Mouse (Mus musculus) brown adipose tissue, adult 24 weeks (tissue): ENCODE data around the gene Eif3i. TPM values are rescaled to one million over a fixed set of nuclear protein-coding genes. Genes with fewer than 3 reads are reported as not detected.

ENCODE experiments used
- H3K27ac ChIP-seq: fragments of 200-500 bp; replicated peaks from 2 replicates; pipeline ENCODE4 v1.5.1; 2012; ENCODE audit warnings: low read depth, mild to moderate bottlenecking, low read length
- H3K4me1 ChIP-seq: fragments of 200-500 bp; 2 replicates; pipeline ENCODE4 v1.6.1; 2012; ENCODE audit warnings: low read length, mixed read lengths; ENCODE audit not compliant: control insufficient read depth, insufficient read depth, insufficient read length
- H3K4me3 ChIP-seq: fragments of 200-500 bp; 2 replicates; pipeline ENCODE4 v1.5.1; 2012; ENCODE audit warnings: low read depth, mild to moderate bottlenecking, low read length, moderate library complexity; ENCODE audit not compliant: insufficient read depth
- polyA plus RNA-seq: library from polyadenylated mRNA; stranded (reverse); fragments of >200 nt; gene quantifications from 2 replicates; pipeline ENCODE4 v1.2.4, GENCODE M21; 2012; ENCODE audit not compliant: missing spikeins, insufficient read depth, insufficient read length

Gene Eif3i
- 156 and 174 TPM in 2 replicates for polyA plus RNA-seq

- peak within 1 kb of the TSS; percentile 85 for H3K27ac ChIP-seq
- peaks cover 10% of the 10 kb centered on the region for H3K4me1 ChIP-seq
- H3K4me3 ChIP-seq: peak within 1 kb of the TSS; percentile 100
Observed at GRCm38 (mm10) chr4:129600233-129601158, at the start of gene Eif3i, which contains the start of gene Tmem234. TSS of gene Eif3i (minus strand) at chr4:129600648. TSS of gene Tmem234 (plus strand) at chr4:129600668.

- Histone ChIP-seq H3K4me3 (no peak overlapping the region), H3K4me1 (no peaks in the 10 kb centered on the region), H3K27ac (no peak overlapping the region)
Observed at GRCm38 (mm10) chr4:129648656-129649055, 48.2 kb upstream of the Eif3i start.

GRCm38 (mm10) chr4:129645204-129645603 is 44.8 kb upstream of the Eif3i start:
- Histone ChIP-seq H3K27ac (no peak overlapping the region), H3K4me3 (no peak overlapping the region), H3K4me1 (no peaks in the 10 kb centered on the region)

GRCm38 (mm10) chr4:129641756-129642155 is 41.3 kb upstream of the Eif3i start:
- Histone ChIP-seq H3K4me1 (peaks cover 4% of the 10 kb centered on the region), H3K4me3 (no peak overlapping the region), H3K27ac (peak overlapping the region; percentile 43)

- Histone ChIP-seq H3K27ac (peak within 1 kb of the TSS; percentile 99), H3K4me1 (peaks cover 4% of the 10 kb centered on the region), H3K4me3 (peak within 1 kb of the TSS; percentile 98)
Observed at GRCm38 (mm10) chr4:129640638-129641467, 40.4 kb upstream of the Eif3i start, which contains the start of gene Txlna. TSS of gene Txlna (minus strand) at chr4:129641065.

- Histone ChIP-seq H3K27ac (peak overlapping the region; percentile 71), H3K4me3 (peak overlapping the region; percentile 98), H3K4me1 (peaks cover 4% of the 10 kb centered on the region)
Observed at GRCm38 (mm10) chr4:129640101-129640637, 39.7 kb upstream of the Eif3i start.

GRCm38 (mm10) chr4:129639221-129639620 is 38.8 kb upstream of the Eif3i start:
- Histone ChIP-seq H3K27ac (no peak overlapping the region), H3K4me3 (no peak overlapping the region), H3K4me1 (peaks cover 4% of the 10 kb centered on the region)

- Histone ChIP-seq H3K4me1 (no peaks in the 10 kb centered on the region), H3K27ac (no peak overlapping the region), H3K4me3 (no peak overlapping the region)
Observed at GRCm38 (mm10) chr4:129633852-129634251, 33.4 kb upstream of the Eif3i start.

- no peak overlapping the region for H3K4me3 ChIP-seq
- no peak overlapping the region for H3K27ac ChIP-seq
- no peaks in the 10 kb centered on the region for H3K4me1 ChIP-seq
Observed at GRCm38 (mm10) chr4:129631867-129632266, 31.4 kb upstream of the Eif3i start.

GRCm38 (mm10) chr4:129630944-129631343 is 30.5 kb upstream of the Eif3i start:
- H3K27ac ChIP-seq: no peak overlapping the region
- no peaks in the 10 kb centered on the region for H3K4me1 ChIP-seq

GRCm38 (mm10) chr4:129626035-129626434 is 25.6 kb upstream of the Eif3i start:
- Histone ChIP-seq H3K4me1 (peaks cover 12% of the 10 kb centered on the region), H3K4me3 (no peak overlapping the region), H3K27ac (no peak overlapping the region)

More at GRCm38 (mm10) chr4:129630944-129631343, 30.5 kb upstream of the Eif3i start:
- no peak overlapping the region for H3K4me3 ChIP-seq

- Histone ChIP-seq H3K4me3 (no peak overlapping the region), H3K27ac (no peak overlapping the region), H3K4me1 (peaks cover 15% of the 10 kb centered on the region)
Observed at GRCm38 (mm10) chr4:129625496-129625895, 25.0 kb upstream of the Eif3i start.

- Histone ChIP-seq H3K4me3 (peak overlapping the region; percentile 34), H3K27ac (peak overlapping the region; percentile 29), H3K4me1 (peaks cover 17% of the 10 kb centered on the region)
Observed at GRCm38 (mm10) chr4:129625029-129625370, 24.6 kb upstream of the Eif3i start.

GRCm38 (mm10) chr4:129624281-129625028 is 24.0 kb upstream of the Eif3i start:
- Histone ChIP-seq H3K4me1 (peaks cover 17% of the 10 kb centered on the region), H3K27ac (peak overlapping the region; percentile 84), H3K4me3 (peak overlapping the region; percentile 98)
